Mouse (Mus musculus) frontal cortex, postnatal 10 days (tissue): ENCODE data around the gene Rftn1.

Experiments used
- DNase-seq, 2 experiments: peaks; one replicate each; pipeline ENCODE4 v3.0.0; 2022; ENCODE audit warnings: low spot score in 2 of 2, mixed read lengths in 1 of 2

Rftn1 gene

DNA sequence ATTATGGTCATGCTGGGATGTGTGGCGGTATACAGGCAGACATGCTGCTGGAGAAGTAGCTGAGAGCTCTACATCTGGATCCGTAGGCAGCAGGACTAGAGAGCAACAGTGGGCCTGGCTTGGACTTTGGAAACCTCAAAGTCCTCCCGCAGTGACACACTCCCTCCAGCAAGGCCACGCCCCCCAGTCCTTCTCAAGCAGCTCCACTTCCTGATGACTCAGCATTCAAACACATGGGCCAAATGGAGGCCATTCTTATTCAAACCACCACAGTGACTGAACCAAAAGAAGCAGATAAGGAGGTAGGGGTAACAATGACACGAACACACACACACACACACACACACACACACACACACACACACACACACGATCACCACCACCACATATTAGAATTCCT, 17.7 kb downstream of the Rftn1 start:
- DNase-seq: no peak

DNA sequence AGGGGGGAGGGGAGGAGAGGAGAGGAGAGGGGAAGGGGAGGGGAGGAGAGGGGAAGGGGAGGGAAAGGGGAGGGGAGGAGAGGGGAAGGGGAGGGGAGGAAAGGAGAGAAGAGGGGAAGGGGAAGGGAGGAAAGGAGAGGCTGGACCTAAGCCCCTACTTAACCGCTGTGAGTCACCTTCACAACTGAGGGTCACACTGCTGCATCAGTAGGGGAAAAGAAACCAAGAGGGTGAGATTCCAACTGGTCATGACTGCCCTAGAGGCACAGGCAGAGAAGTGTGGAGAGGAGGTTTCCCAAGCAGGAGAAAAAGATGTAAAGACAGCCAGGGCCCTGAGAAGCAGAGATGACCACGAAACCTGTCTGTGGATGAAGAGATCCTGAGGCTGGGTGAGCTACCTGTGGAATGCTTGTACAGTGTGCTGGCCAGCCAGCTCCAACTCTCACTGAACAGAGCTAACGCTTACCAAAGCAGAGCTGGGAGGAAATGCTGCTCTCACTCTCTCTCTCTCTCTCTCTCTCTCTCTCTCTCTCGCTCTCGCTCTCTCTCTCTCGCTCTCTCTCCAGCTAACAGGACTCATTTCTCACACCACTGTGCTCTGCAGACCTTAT, 19.4 kb downstream of the Rftn1 start:
- DNase-seq: no peak

DNA sequence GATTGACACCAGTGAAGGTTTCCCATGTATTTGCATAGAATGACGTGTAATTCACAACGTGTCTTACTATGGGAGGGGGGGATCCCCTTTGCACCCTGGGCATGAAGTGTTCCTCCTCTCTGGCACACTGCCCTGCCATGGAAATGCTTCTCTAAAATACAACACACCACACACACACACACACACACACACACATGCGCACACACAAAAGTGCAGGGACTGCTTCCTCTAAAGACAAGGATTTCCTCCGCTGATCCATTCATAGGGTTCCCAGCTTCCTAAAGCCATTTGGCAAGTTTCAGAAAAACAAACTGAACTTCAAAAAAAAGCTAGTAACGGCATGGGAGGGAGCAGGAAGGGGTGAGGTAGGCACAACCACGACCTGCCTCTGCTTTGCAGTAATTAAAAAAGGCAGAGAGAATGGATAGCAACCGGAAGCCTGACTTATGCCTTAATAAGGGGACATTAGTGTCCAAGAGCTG, 20.5 kb downstream of the Rftn1 start:
- DNase-seq: no peak

DNA sequence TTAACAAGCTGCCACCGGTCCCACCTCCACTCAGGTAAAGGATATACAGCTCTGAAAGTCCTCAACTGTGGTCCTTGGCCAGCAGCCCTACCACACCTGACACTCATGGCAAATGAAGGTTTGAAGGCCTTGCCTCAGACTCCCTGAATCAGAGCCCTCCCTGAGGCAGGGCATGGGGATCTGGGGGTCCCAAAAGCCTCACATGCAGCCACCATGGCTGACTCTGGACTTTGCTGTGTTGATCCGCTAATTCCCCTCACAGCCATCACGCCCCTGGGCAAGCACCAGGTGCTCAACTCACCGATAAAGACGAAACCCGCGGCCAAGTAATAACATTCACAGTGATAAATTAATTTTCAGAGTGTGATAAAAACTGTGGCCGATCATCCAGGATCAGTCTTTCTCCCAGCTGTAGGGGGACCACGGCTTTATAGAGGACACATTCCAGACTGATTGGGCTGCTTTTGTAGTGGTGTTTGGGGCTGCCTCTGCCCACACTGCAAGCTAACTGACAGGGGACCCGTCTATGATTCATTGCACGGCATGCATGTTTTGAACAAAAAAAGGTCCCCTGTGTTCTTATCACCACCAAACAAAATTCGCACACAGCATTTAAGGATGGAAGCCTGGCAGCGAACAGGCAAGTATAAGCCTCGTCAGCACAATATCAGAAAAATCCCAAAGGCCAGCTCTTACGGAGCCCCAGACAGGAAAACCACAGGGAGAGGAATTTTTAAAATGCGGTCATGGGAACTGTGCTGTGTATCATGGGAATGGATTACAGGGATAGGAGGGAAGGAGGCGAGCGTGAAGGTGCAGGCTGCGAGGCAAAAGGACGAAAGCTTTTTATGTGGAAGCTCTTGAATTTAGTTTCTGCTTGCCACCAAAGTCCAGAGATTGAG, 29.3 kb downstream of the Rftn1 start:
- DNase-seq: no peak

DNA sequence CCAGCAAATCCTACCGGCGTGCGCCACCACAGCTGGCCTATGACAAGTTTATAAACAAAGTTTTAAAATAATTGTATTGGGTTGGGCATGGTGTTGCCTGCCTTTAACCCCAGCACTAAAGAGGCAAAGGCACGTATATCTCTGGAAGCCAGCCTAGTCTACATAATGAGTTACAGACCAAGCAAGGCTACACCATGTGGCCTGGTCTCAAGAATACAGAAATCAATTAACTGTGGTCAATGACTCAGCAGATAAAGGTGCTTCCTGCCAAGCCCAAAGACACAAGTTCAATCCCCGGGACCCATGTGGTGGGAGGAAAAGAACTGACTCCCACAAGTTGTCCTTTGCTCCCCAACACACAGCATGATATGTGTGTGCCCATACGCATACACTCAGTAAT, 30.1 kb downstream of the Rftn1 start:
- no peak for DNase-seq

DNA sequence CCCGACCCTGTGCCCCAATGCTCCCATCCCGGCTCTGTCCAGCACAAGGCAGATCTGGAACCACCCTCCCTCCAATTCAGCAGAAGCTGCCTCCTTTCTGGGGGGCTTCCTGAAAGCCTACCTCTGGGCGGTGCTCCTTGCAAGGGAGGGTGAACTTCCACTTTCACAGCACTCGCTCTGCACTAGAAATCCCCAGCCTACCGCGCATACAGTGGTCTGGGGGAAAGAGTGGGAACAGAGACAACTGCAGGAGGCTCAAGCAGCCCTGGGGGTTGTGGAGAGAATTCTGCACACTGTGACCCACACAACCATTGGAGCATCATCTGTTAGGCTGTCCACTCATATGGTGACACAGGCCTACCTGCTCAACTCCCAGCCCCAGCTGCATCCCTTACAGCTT, 30.7 kb downstream of the Rftn1 start:
- no peak for DNase-seq

DNA sequence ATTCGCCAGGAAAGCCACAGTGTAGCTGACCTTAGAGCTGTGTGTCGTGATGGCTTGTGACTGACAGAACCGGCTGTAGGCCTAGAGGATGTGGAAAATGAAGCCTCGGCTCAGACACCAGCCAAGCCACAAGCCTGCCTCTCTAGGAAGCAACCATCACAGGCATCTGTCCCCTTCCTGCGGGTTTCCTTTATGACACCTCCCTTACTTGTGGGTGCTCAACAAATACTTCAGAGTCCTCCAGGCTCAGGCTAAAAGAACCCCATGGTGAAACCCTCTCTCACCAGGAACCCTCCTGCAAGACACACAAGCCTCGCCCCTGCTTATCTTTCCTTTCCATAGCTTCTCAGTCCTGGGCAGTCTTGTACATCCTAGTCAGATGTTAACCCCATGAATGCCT, 31.9 kb downstream of the Rftn1 start:
- no peak for DNase-seq

DNA sequence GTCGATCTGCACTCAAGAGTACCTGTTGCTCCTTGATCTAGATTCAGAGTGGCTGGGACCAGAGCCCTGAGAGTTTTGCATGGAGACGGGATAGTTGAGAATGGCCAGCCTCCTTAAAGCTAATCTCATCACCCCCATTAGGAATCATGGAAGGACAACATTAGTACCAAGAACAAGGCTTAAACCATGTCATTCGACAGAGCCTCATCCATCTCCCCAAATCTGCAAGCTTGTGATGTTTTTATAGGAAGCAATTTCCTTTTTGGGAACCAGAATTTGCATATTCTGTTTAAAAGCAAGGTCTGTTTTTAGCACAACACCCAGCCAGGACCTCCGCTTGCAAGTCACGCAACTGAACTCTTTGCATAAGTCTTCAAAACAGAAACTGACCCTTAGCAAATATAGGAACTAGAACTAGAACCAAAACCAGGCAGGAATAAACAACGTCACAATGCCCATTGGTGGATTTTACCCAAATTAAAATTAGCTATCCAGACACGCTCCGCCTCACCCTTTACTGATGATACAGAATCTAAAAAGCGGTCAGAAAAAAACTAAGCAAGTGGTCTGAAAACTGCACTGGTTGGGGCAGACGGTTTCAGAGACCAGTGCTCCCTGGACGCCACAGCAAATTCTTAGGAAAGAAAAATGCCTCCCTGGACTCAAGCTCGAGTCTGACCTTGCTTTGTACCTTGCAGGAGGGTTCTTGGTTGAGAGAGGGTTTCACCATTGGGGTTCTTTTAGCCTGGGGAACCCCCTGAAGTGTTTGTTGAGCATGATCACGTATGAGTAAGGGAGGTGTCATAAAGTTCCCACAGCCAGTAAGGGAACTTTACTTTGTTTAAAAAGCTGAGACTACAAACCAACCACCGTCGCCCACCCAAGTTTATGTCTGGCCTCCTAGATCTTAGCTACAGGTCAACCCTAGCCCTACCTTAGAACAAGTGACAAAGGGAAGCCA, 33.0 kb downstream of the Rftn1 start:
- no peak for DNase-seq

DNA sequence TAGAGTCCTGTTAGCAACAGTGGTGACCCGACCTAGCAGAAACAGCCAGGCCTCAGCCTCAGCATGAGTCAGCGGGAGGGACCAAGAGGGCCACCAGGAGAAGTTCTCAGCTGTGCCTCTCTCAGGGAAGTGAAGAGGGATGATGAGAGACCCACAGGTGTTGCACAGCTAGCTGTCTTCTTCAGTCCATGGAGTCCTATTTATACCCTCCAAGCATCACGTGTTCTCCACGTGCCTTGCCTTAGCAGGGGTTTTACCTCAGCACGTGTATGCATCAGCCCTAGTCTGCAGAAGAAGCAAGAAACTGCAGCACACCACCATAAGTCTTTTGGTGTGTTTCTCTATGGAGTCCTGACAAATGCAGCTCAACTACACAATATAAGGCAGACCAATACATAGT, 38.4 kb downstream of the Rftn1 start:
- no peak for DNase-seq

DNA sequence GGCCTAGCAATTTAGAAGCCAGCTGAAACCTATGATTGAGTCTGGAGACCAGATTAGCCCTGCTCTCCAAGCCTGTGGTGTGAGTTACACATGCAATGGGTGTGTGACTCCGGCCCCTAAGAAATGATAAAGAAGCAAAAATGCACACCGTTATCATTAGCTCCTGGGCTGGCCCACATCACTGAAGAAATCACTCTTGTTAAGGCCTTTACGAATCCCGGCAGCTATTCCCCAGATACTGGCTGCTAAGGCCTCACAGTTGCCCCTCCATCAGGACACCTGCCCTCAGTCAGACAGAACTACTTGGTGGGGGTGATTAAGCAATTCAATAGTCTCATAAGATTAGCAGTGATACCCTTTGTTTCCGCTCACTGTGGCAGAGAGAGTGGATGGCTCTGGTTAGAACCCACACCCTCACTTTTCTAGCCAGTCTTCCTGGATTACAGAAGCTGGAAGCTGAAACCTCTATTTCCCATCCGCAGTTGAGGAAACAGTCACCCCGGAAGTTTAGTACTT, 39.2 kb downstream of the Rftn1 start:
- no peak for DNase-seq

DNA sequence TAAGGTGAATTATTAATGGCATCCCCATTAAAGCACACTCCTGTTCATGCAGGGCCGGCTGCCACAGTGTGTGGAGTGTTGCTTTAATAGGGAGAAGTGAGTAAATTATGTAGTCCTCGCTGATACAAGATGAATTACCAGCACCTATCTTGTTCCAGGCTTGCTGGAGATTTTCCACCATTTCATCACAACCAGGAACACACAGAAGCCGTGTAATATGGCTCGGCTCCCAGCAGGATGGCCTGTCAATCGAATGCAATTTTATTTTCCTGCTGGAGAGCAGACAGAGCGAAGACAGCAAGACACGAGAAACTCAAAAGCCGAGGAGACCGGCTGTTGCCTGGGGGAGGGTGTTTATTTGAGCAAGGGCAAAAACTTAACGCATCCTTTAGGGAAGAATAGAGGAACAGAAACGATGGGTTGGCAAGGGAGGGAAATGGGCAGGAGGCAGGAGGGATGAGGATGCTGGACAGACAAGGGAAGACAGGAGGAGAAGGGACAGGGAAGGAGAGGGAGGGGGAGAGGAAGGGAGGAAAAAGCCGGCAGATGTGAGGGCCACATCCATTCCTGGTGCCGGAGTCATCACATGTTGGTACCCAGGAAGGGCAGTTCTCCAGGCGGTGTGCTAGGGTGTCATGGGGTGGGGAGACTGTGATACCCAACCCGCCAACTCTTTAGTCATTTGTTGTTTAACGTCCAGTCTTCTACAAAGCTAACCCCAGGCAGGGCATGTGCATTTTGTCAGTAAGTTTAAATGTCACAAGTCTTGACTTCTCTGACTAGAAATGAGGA, 39.9 kb downstream of the Rftn1 start:
- DNase-seq: peak; percentile 13 to 21

DNA sequence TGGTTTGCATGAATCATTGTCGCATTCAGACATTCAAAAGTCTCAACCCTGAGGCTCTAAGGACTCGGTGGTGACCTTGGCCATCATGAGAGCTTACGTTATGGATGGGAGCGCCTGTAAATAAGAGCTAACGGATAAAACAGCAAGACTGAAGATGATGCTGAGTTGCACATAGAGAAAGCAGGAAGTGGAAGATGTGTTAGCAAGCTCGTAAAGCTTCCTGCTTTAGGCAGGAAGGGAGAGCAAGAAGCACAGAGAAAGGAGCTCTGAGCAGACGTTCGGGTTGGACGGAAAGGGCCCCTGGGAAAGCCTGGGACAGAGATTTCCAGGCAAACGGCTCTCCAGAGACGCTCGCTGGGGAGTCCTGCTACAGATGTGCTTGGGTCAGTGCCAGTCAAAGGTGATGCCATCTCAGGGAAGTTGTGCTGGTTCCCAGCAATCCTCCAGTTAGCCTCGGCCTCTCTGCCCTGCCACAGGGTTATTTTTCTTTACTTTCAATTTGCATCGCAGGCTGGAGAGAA, 40.7 kb downstream of the Rftn1 start:
- no peak for DNase-seq

DNA sequence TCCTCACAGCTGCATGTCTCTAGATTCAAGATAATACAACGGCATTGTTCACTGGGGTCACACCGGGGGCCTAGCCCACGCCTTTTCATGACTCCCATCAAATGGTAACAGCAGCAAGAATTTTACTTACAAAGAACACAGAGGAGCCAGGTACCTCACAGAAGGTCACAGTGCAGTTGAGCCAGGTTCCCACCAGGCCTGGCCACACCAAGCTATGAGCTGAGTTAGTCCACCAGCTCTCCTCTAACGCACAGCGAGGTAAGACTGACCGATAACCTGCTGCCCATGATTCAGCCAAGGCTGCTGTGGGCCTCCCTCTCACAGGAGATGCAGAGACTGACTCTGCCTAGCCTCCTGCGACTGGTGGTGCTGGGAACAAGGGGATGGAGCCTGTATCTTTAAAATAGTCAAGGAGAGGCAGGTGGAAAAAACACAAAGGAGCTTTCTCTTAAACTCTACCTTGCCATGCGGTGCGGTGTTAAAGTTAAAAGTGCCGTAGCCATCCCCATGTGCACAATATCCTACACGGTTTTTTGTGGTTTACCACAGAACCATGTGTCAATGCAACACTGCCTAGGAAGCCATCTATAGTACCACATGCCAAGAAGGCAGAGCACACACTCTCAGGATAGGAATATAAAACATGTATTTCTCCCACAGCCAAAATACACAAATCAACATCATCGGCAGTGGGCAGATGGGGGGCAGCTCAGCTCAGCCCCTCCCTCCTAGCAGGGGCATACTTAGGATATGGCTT, 42.5 kb downstream of the Rftn1 start:
- no peak for DNase-seq

DNA sequence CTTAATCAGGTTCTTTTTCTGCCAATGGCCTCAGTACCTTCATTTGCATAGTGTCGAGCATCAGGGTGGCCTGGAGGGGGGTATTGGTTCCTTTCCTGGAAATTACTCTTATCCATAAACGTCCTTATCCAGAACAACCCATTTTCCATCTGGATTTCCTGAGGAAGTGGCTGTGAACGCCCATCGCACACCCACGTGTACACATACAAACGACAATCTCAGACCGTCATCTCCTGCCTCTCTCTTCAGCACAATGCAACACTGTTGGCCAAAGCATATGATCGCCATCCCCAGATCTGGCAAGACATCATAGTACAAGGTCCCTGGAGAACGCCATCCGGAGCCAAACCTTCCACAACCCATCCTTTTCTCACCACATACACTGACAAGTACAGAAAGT, 47.1 kb downstream of the Rftn1 start:
- DNase-seq: no peak

DNA sequence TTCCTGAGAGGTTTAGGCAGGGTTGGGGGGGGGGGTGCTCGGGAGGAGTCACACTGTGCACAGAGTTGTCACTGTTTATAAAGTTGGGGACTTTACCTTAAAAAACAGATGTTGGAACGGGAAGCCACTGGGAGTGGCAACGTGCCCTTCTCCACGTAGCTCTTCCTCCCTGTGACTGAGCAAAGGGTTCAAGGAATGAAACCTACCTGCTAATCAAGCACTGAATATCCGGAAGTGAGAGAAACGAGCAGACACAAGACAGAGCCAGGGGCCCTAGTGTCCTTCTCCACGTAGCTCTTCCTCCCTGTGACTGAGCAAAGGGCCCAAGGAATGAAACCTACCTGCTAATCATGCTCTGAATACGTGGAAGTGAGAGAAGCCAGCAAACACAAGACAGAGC, 47.9 kb downstream of the Rftn1 start:
- DNase-seq: no peak

DNA sequence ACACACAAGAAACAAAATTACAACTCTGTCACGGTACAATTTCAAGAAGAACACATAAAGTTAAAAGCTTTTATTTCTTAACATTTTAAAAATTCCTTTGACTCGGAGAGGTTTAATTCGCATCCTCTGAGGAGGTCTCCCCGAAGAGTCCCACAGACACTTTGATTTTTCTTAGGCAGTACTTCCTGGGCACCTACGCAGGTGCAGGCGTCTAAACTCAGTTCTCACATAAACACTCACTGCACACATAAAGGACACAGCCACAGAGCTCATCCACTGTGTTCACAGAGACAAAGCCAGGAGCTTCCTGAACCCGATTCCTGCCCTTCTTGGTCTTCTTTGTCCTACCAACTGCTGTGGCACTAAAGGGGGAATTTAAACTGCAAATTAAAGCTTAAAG, 48.3 kb downstream of the Rftn1 start:
- no peak for DNase-seq

DNA sequence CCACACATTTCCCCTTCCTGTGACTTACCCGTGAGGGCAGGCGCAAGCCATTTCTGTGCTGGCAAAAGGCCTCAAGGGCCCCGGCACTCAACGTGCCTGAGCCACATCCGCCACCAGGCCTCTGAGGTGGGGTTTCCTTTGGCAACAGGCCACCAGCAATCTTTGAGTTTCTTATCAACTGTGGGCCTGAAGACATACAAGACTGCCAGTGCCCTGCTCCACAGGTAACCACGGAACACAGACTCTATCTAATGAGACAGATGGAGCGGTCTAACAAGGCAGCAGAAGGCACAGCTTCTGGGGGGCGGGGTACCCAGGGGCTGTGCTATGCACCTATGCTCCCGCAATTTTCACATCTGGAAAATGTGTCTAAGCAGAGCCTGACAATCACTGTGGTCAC, 54.4 kb downstream of the Rftn1 start:
- DNase-seq: no peak

DNA sequence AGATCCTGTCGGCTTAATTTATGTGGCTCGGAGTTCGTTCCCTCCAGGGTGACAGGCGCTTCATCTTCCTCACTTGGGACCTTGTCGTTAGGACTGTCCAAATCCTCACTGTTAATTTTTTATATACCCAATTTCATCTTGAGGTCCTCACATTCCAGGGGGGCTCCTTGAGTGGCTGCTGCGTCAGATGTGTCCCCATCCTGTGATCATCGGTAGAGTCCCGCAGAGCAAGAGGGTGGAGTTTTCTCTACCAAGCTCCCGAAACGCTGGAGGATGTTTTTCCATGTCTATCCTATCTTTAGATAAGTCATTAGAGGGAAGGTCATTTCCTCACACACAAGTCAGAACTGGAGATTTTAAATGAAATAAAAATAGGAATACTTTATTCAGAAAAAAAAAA, 55.0 kb downstream of the Rftn1 start:
- DNase-seq: no peak

DNA sequence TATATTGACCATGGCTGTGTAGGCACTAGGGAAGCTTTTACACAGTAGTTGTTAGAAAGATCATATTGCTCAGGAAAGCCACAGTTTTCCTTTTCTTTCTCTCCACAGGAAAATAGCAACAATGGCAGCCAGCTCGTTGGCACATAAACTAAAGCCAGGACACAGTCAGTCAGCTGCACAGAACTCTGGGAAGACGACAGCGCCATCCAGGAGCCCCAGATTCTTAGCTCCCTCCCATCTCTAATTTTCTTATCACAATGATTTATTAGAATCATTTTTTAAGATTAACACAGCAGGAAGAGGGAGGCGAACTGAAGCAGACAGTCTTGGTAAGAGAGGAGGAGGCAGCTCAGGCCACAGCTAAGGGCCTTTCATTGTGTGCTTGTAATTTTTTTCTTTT, 58.8 kb downstream of the Rftn1 start:
- DNase-seq: no peak

DNA sequence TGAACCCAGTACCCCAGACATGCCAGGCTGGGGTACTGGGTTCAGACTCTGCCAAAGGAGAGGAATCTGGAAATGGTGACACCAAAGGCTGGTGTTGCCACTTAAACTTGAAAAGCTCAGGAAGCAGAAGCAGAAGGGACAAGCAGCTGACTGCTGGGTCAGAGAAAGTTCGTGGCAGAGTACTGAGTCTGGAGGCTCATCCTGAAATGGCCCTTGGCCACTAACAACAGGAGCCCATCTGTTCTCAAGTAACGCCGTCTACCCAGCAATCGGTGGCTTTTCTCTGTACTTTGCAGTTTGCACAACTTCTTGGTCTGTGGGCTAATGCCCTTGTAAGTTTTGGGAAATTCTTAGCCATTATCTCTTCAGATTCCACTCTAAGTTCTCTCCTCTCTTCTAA, 60.1 kb downstream of the Rftn1 start:
- no peak for DNase-seq
